Mouse (Mus musculus): Measurements from ENCODE around the gene Kcnd2. TPM values are rescaled to one million over a fixed set of nuclear protein-coding genes. Genes with fewer than 3 reads are reported as not detected.

The Kcnd2 gene
- not detected for total RNA-seq (2023)

DNA sequence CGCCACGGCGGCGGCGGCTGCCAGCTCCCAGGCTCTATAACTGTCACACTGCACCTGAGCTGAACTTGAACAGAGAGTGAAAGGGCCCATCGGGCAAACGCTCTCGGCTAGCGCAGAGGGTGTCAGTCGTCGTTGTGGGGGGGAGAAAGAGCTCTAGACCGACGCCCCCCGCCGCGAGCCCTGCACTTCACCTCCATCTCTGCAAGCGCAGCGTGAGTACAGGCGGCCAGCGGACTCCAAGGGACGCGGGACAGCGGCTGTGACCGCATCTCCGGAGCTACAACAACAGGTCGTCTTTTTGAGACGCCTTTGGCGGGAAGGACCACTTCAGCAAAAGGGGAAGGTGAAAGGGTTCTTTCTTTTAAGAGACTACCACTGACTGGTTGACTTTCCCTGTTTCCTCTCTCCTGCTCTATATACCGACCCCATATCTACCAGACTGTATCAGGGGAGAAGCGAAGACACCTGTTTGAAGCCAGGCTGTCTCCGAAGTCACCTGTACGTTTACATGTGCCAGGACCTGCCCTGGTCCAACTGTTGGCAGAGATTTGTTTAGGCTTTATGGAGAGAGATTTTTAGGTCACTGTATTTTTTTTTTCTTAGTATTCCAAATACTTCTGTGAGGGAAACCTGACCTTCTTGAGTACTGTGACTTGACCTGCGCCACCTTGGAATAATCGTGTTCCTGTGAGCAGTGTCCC is at the start of gene Kcnd2:
Gene Kcnd2 (plus strand): TSS at position 13 of the 701 bp plus-strand sequence.

Data from monocyte, adult 59 days (primary cell).